Mouse (Mus musculus) embryonic facial prominence, embryonic 15.5 days (tissue): ENCODE measurements around the gene Tdrd7. TPM values are rescaled to one million over a fixed set of nuclear protein-coding genes. Genes with fewer than 3 reads are reported as not detected.
A peak's percentile ranks its signal among the peaks of the same experiment; 100 is the strongest.

Source experiments
- ATAC-seq: fragments of 200-750 bp; cut with Nextera tagmentation; 2 replicates; pipeline ENCODE4 v1.8.0; 2017; ENCODE audit warnings: low read depth, moderate TSS enrichment; ENCODE audit not compliant: insufficient number of reproducible peaks, low FRiP score, low TSS enrichment
- H3K27ac ChIP-seq: fragments of 300-500 bp; sonication (generic); replicated peaks from 2 replicates; pipeline ENCODE4 v1.5.1; 2015; ENCODE audit warnings: mild to moderate bottlenecking, inconsistent platforms
- H3K27me3 ChIP-seq: fragments of 300-500 bp; sonication (generic); 2 replicates; pipeline ENCODE4 v1.6.1; 2015; ENCODE audit warnings: inconsistent platforms
- H3K36me3 ChIP-seq: fragments of 300-500 bp; sonication (generic); 2 replicates; pipeline ENCODE4 v1.6.1; 2015; ENCODE audit warnings: mild to moderate bottlenecking, inconsistent platforms
- H3K4me1 ChIP-seq: fragments of 300-500 bp; sonication (generic); 2 replicates; pipeline ENCODE4 v1.6.1; 2015; ENCODE audit warnings: inconsistent platforms
- H3K4me2 ChIP-seq: fragments of 300-500 bp; sonication (generic); replicated peaks from 2 replicates; pipeline ENCODE4 v1.6.1; 2015; ENCODE audit warnings: mild to moderate bottlenecking, inconsistent platforms
- H3K4me3 ChIP-seq: fragments of 300-500 bp; sonication (generic); replicated peaks from 2 replicates; pipeline ENCODE4 v1.5.1; 2015; ENCODE audit warnings: mild to moderate bottlenecking, inconsistent platforms
- H3K9ac ChIP-seq: fragments of 300-500 bp; sonication (generic); 2 replicates; pipeline ENCODE4 v1.6.1; 2015; ENCODE audit warnings: inconsistent platforms
- H3K9me3 ChIP-seq: fragments of 300-500 bp; sonication (generic); replicated peaks from 2 replicates; pipeline ENCODE4 v1.6.1; 2016; ENCODE audit warnings: inconsistent platforms
- WGBS: fragments of 180-500 bp; shearing (Covaris S2); methylation state at CpG from one replicate; pipeline ENCODE4 v1.1.7; 2015; 5-methylcytosine and 5-hydroxymethylcytosine counted together
- polyA plus RNA-seq: library from polyadenylated mRNA; unstranded; fragments of >200 nt; fragmentation: Nextera tagmentation; extraction: Ambion mirVana; gene quantifications from 2 replicates; pipeline ENCODE4 v1.2.1, GENCODE M21; 2015

Gene Tdrd7
- polyA plus RNA-seq, 1 experiment from 2014 or later: 15.5 TPM

GRCm38 (mm10) chr4:46069851-46070482 lies 104.8 kb downstream of the Tdrd7 start:
- Histone ChIP-seq H3K9me3 (no peaks in the 10 kb centered on the region), H3K4me3 (no peak overlapping the region), H3K4me2 (no peak overlapping the region), H3K27ac (0 out of 2 replicates have a peak overlapping the region, but pooled peaks have one; percentile 17), H3K4me1 (peaks cover 13% of the 10 kb centered on the region), H3K27me3 (no peaks in the 10 kb centered on the region), H3K9ac (no peak overlapping the region), H3K36me3 (no peaks in the 10 kb centered on the region)
- WGBS: 58% methylated on average over 6 of the region's 6 CpGs
- ATAC-seq: peak; percentile 69; the same call in 1 of the 2 replicates

- WGBS: 81% methylated on average over 6 of the region's 6 CpGs
- no peaks in the 10 kb centered on the region for H3K27me3 ChIP-seq
- peaks cover 4% of the 10 kb centered on the region for H3K4me1 ChIP-seq
- H3K4me2 ChIP-seq: no peak overlapping the region
- no peaks in the 10 kb centered on the region for H3K36me3 ChIP-seq
- H3K4me3 ChIP-seq: no peak overlapping the region
- ATAC-seq: no peak
- H3K9me3 ChIP-seq: no peaks in the 10 kb centered on the region
- no peak overlapping the region for H3K9ac ChIP-seq
- H3K27ac ChIP-seq: no peak overlapping the region
These were observed 107.5 kb downstream of the Tdrd7 start for GRCm38 (mm10) chr4:46072631-46073030.

- H3K27ac ChIP-seq: no peak overlapping the region
- WGBS: 37% methylated on average over 4 of the region's 4 CpGs
- H3K4me1 ChIP-seq: peaks cover 4% of the 10 kb centered on the region
- peak; percentile 60; the same call in 1 of the 2 replicates for ATAC-seq
- no peaks in the 10 kb centered on the region for H3K36me3 ChIP-seq
- no peak overlapping the region for H3K4me3 ChIP-seq
- H3K4me2 ChIP-seq: no peak overlapping the region
- no peaks in the 10 kb centered on the region for H3K27me3 ChIP-seq
- H3K9me3 ChIP-seq: no peaks in the 10 kb centered on the region
- H3K9ac ChIP-seq: no peak overlapping the region
These were observed 108.6 kb downstream of the Tdrd7 start for GRCm38 (mm10) chr4:46073736-46074135.

- Histone ChIP-seq H3K36me3 (no peaks in the 10 kb centered on the region), H3K4me3 (no peak overlapping the region), H3K27ac (no peak overlapping the region), H3K9ac (no peak overlapping the region), H3K4me2 (no peak overlapping the region), H3K4me1 (no peaks in the 10 kb centered on the region), H3K9me3 (no peaks in the 10 kb centered on the region), H3K27me3 (no peaks in the 10 kb centered on the region)
- WGBS: 76% methylated on average over 3 of the region's 3 CpGs
- ATAC-seq: no peak
These were observed 110.5 kb downstream of the Tdrd7 start for GRCm38 (mm10) chr4:46075664-46076063.

- no peaks in the 10 kb centered on the region for H3K27me3 ChIP-seq
- no peak overlapping the region for H3K9ac ChIP-seq
- H3K4me3 ChIP-seq: no peak overlapping the region
- no peaks in the 10 kb centered on the region for H3K9me3 ChIP-seq
- H3K4me2 ChIP-seq: no peak overlapping the region
- no peak; the same call in 1 of the 2 replicates for ATAC-seq
- WGBS: 52% methylated on average over 2 of the region's 2 CpGs
- H3K27ac ChIP-seq: no peak overlapping the region
- no peaks in the 10 kb centered on the region for H3K36me3 ChIP-seq
- H3K4me1 ChIP-seq: no peaks in the 10 kb centered on the region
These were observed 111.8 kb downstream of the Tdrd7 start for GRCm38 (mm10) chr4:46076892-46077291.

- H3K9ac ChIP-seq: no peak overlapping the region
- no peak overlapping the region for H3K4me3 ChIP-seq
- no peak overlapping the region for H3K27ac ChIP-seq
- H3K4me2 ChIP-seq: no peak overlapping the region
- WGBS: 84% methylated on average over 4 of the region's 4 CpGs
- no peaks in the 10 kb centered on the region for H3K9me3 ChIP-seq
- no peaks in the 10 kb centered on the region for H3K27me3 ChIP-seq
- H3K36me3 ChIP-seq: no peaks in the 10 kb centered on the region
- peaks cover 8% of the 10 kb centered on the region for H3K4me1 ChIP-seq
- no peak for ATAC-seq
These were observed 115.1 kb downstream of the Tdrd7 start for GRCm38 (mm10) chr4:46080261-46080660.

DNA sequence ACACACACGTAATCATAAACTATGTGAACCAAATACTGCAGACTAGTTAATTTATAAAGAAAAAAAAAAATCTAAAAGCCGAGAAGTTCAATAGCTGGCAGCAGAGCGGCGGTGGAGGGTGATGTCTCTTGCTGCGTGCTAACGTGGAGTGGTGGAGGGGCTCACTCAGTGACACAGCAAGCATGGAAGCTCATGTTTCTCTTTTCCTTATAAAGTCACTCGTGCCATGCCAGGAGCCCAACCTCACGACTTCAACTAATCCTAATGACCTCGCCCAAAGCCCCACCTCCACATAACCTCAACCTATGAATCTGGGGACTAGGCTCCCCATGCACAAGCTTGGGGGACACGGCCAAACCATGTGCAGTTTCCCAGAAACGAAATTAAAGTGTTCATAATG lies 117.4 kb downstream of the Tdrd7 start:
- WGBS: 56% methylated on average over 11 of the region's 11 CpGs
- Histone ChIP-seq H3K9ac (no peak overlapping the region), H3K27ac (no peak overlapping the region), H3K36me3 (no peaks in the 10 kb centered on the region), H3K4me3 (no peak overlapping the region), H3K27me3 (no peaks in the 10 kb centered on the region), H3K4me2 (no peak overlapping the region), H3K4me1 (peaks cover 14% of the 10 kb centered on the region), H3K9me3 (no peaks in the 10 kb centered on the region)
- no peak for ATAC-seq

Other genes starting within 250 kb of the Tdrd7 start
- 4.0 and 4.1 TPM in 2 replicates for gene Aldh1b1, start 166.3 kb upstream of the Tdrd7 start, polyA plus RNA-seq
- 0.37 and 0.80 TPM in 2 replicates for gene Igfbpl1, start 138.4 kb upstream of the Tdrd7 start, polyA plus RNA-seq
- 0.18 and 0.23 TPM in 2 replicates for gene Stra6l, start 116.7 kb upstream of the Tdrd7 start, polyA plus RNA-seq
- 1.2 and 2.4 TPM in 2 replicates for gene Ccdc180, start 75.0 kb upstream of the Tdrd7 start, polyA plus RNA-seq
- 13.4 and 14.0 TPM in 2 replicates for gene Tmod1, start 73.6 kb downstream of the Tdrd7 start, polyA plus RNA-seq
- gene Ncbp1, start 173.3 kb downstream of the Tdrd7 start, polyA plus RNA-seq: 69.8 TPM in 2 replicates
- 30.1 and 42.0 TPM in 2 replicates for gene Tstd2, start 173.4 kb downstream of the Tdrd7 start, polyA plus RNA-seq
- gene Xpa, start 231.0 kb downstream of the Tdrd7 start, polyA plus RNA-seq: 22.9 and 25.0 TPM in 2 replicates